Mouse (Mus musculus): Measurements from ENCODE around the gene Rfc5. TPM values are rescaled to one million over a fixed set of nuclear protein-coding genes. Genes with fewer than 3 reads are reported as not detected.

The Rfc5 gene
- polyA plus RNA-seq, 1 experiment from 2014 or later: 47.8 TPM

DNA sequence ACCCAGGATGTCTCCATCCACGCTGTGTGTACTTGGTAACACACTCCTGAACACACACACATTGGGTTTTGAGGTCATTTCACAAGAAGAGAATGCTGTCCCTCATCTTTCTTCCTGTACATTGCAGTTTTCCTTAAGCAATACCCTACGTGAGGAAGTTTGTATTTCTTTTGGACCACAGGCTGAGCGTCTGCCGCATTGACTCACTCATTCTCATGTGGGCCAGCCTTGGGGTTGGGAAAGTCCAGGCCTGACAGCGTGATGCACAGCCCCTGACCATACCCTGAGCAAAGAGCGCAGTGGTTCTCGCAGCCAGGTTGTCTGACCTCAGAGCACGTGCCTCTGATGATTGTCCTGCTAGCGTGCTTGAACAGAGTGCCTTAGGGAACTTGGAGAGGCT is 15.4 kb downstream of the Rfc5 start:
- no peaks in the 10 kb centered on the region for H3K27me3 ChIP-seq
- no peaks in the 10 kb centered on the region for H3K9me3 ChIP-seq
- H3K4me3 ChIP-seq (replicated peaks): no peak overlapping the region
- no peaks in the 10 kb centered on the region for H3K4me1 ChIP-seq (replicated peaks)
- H3K27ac ChIP-seq: no peak overlapping the region
- H3K9ac ChIP-seq (replicated peaks): no peak overlapping the region
- H3K4me2 ChIP-seq (replicated peaks): no peak overlapping the region
- H3K36me3 ChIP-seq: peaks cover 97% of the 10 kb centered on the region
- WGBS: 93% methylated on average over 9 of the region's 9 CpGs
- no peak for ATAC-seq

GRCm38 (mm10) chr5:117370592-117370991 is 18.3 kb downstream of the Rfc5 start:
- Histone ChIP-seq H3K4me2 (replicated peaks) (no peak overlapping the region), H3K4me3 (replicated peaks) (no peak overlapping the region), H3K9ac (replicated peaks) (no peak overlapping the region), H3K9me3 (no peaks in the 10 kb centered on the region), H3K36me3 (peaks cover 96% of the 10 kb centered on the region), H3K27me3 (no peaks in the 10 kb centered on the region), H3K27ac (no peak overlapping the region), H3K4me1 (replicated peaks) (no peaks in the 10 kb centered on the region)
- WGBS: 92% methylated on average over 10 of the region's 10 CpGs
- no peak for ATAC-seq

DNA sequence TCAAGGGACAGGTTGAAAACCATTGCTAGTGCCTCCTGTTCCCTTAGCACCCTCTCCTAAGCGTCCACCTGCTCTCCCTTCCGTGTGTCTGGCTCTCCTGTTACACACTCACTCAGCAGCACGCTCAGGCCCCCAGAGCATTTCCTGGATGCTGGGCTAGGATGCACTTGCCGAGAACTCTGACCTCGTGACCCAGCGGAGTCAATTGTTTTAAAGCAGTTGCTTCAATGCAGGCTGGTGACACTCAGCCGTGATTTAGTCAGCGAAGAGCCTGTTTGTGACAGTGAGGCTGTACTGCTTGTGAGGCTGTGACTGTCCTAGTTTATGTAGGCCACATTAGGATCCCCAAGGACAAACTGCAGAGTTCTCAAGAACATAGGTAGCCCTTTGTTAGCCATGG is 21.6 kb downstream of the Rfc5 start:
- no peak overlapping the region for H3K9ac ChIP-seq (replicated peaks)
- no peaks in the 10 kb centered on the region for H3K27me3 ChIP-seq
- H3K27ac ChIP-seq: no peak overlapping the region
- no peak overlapping the region for H3K4me3 ChIP-seq (replicated peaks)
- no peaks in the 10 kb centered on the region for H3K9me3 ChIP-seq
- peaks cover 8% of the 10 kb centered on the region; the same call in 1 of the 2 replicates for H3K4me1 ChIP-seq (replicated peaks)
- H3K4me2 ChIP-seq (replicated peaks): no peak overlapping the region
- ATAC-seq: no peak
- WGBS: 66% methylated on average over 8 of the region's 8 CpGs
- H3K36me3 ChIP-seq: peaks cover 87% of the 10 kb centered on the region

- peaks cover 19% of the 10 kb centered on the region for H3K4me1 ChIP-seq (replicated peaks)
- peaks cover 75% of the 10 kb centered on the region for H3K36me3 ChIP-seq
- H3K27me3 ChIP-seq: no peaks in the 10 kb centered on the region
- ATAC-seq: no peak
- no peak overlapping the region for H3K9ac ChIP-seq (replicated peaks)
- H3K9me3 ChIP-seq: no peaks in the 10 kb centered on the region
- no peak overlapping the region for H3K4me2 ChIP-seq (replicated peaks)
- WGBS: 88% methylated on average over 13 of the region's 13 CpGs
- H3K27ac ChIP-seq: no peak overlapping the region
- H3K4me3 ChIP-seq (replicated peaks): no peak overlapping the region
Measured at GRCm38 (mm10) chr5:117365904-117366561, 22.8 kb downstream of the Rfc5 start.

GRCm38 (mm10) chr5:117364821-117365220 is 24.0 kb downstream of the Rfc5 start:
- Histone ChIP-seq H3K9ac (replicated peaks) (no peak overlapping the region), H3K27me3 (no peaks in the 10 kb centered on the region), H3K9me3 (no peaks in the 10 kb centered on the region), H3K4me3 (replicated peaks) (no peak overlapping the region), H3K27ac (no peak overlapping the region), H3K36me3 (peaks cover 63% of the 10 kb centered on the region), H3K4me1 (replicated peaks) (peaks cover 31% of the 10 kb centered on the region), H3K4me2 (replicated peaks) (no peak overlapping the region)
- no peak for ATAC-seq
- 85% methylated on average over 3 of the region's 3 CpGs for WGBS

- 62% methylated on average over 15 of the region's 15 CpGs for WGBS
- Histone ChIP-seq H3K4me1 (replicated peaks) (peaks cover 47% of the 10 kb centered on the region), H3K27me3 (no peaks in the 10 kb centered on the region), H3K4me3 (replicated peaks) (no peak overlapping the region), H3K36me3 (peaks cover 47% of the 10 kb centered on the region), H3K4me2 (replicated peaks) (no peak overlapping the region), H3K9ac (replicated peaks) (no peak overlapping the region), H3K9me3 (no peaks in the 10 kb centered on the region), H3K27ac (no peak overlapping the region)
- ATAC-seq: no peak
Measured at GRCm38 (mm10) chr5:117363066-117363782, 25.6 kb downstream of the Rfc5 start.

- H3K4me2 ChIP-seq (replicated peaks): no peak overlapping the region
- H3K36me3 ChIP-seq: peaks cover 34% of the 10 kb centered on the region
- no peak for ATAC-seq
- 86% methylated on average over 4 of the region's 4 CpGs for WGBS
- peaks cover 53% of the 10 kb centered on the region for H3K4me1 ChIP-seq (replicated peaks)
- H3K4me3 ChIP-seq (replicated peaks): no peak overlapping the region
- H3K27me3 ChIP-seq: no peaks in the 10 kb centered on the region
- H3K27ac ChIP-seq: no peak overlapping the region
- no peaks in the 10 kb centered on the region for H3K9me3 ChIP-seq
- no peak overlapping the region for H3K9ac ChIP-seq (replicated peaks)
Measured at GRCm38 (mm10) chr5:117361590-117361989, 27.3 kb downstream of the Rfc5 start.

- 41% methylated on average over 13 of the region's 13 CpGs for WGBS
- Histone ChIP-seq H3K27ac (no peak overlapping the region), H3K27me3 (no peaks in the 10 kb centered on the region), H3K4me3 (replicated peaks) (no peak overlapping the region), H3K4me2 (replicated peaks) (peak overlapping the region; percentile 13; the same call in 1 of the 2 replicates), H3K4me1 (replicated peaks) (peaks cover 60% of the 10 kb centered on the region), H3K9ac (replicated peaks) (no peak overlapping the region), H3K9me3 (no peaks in the 10 kb centered on the region), H3K36me3 (peaks cover 27% of the 10 kb centered on the region)
- no peak for ATAC-seq
Measured at GRCm38 (mm10) chr5:117360631-117361541, 28.0 kb downstream of the Rfc5 start.

- ATAC-seq: no peak
- Histone ChIP-seq H3K4me2 (replicated peaks) (peak overlapping the region; percentile 13; the same call in 1 of the 2 replicates), H3K4me3 (replicated peaks) (no peak overlapping the region), H3K9me3 (no peaks in the 10 kb centered on the region), H3K27me3 (no peaks in the 10 kb centered on the region), H3K4me1 (replicated peaks) (peaks cover 66% of the 10 kb centered on the region), H3K36me3 (peaks cover 21% of the 10 kb centered on the region), H3K9ac (replicated peaks) (no peak overlapping the region), H3K27ac (no peak overlapping the region)
- 55% methylated on average over 13 of the region's 13 CpGs for whole genome bisulfite sequencing
Measured at GRCm38 (mm10) chr5:117360228-117360515, 28.7 kb downstream of the Rfc5 start.

GRCm38 (mm10) chr5:117359497-117360227 is 29.2 kb downstream of the Rfc5 start:
- Histone ChIP-seq H3K36me3 (peaks cover 16% of the 10 kb centered on the region), H3K4me2 (replicated peaks) (0 out of 2 replicates have a peak overlapping the region, but pooled peaks have one; percentile 93), H3K27me3 (no peaks in the 10 kb centered on the region), H3K4me3 (replicated peaks) (no peak overlapping the region), H3K27ac (no peak overlapping the region), H3K9me3 (no peaks in the 10 kb centered on the region), H3K9ac (replicated peaks) (no peak overlapping the region), H3K4me1 (replicated peaks) (peaks cover 66% of the 10 kb centered on the region)
- 31% methylated on average over 7 of the region's 7 CpGs for WGBS
- no peak for ATAC-seq

GRCm38 (mm10) chr5:117358725-117359124 is 30.1 kb downstream of the Rfc5 start:
- no peak for ATAC-seq
- H3K9ac ChIP-seq (replicated peaks): no peak overlapping the region
- H3K27ac ChIP-seq: no peak overlapping the region
- H3K4me1 ChIP-seq (replicated peaks): peaks cover 66% of the 10 kb centered on the region
- H3K4me3 ChIP-seq (replicated peaks): peak overlapping the region; percentile 83
- peak overlapping the region; percentile 93 for H3K4me2 ChIP-seq (replicated peaks)
- 40% methylated on average over 11 of the region's 11 CpGs for WGBS
- H3K27me3 ChIP-seq: no peaks in the 10 kb centered on the region
- H3K9me3 ChIP-seq: no peaks in the 10 kb centered on the region
- peaks cover 7% of the 10 kb centered on the region for H3K36me3 ChIP-seq

Data from midbrain, embryonic 13.5 days (tissue).